Mouse (Mus musculus): Measurements from ENCODE around the gene Smurf2.
"Not testable (repeated sequence)": the region's sequence is repeated elsewhere in the genome, so short reads cannot be mapped to it uniquely, and the experiment has no call there.

DNA sequence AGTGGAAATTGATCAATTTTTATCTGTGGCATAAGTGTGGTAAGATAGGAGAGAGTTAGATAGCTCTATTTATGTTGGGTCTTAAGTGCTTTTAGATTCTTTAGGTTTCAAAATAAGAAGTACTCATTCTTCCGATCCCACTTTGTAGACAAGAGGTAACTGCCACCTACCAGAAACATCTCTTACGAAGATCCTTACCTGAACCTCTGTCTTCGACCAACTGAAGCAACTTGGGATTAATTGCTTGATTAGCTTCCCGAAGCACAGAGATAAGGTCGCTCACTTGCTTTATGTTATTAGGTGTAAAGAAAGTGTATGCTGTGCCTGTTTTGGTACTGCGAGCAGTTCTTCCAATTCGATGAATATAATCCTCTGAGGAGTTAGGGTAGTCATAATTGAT lies 138.2 kb downstream of the Smurf2 start:
- not testable (repeated sequence) for TF ChIP-seq EP300, CTCF (IDR thresholded peaks at IDR 0.05; ENCODE audit: low read depth)
